Mouse (Mus musculus) thymus, postnatal 4 days (tissue): ENCODE measurements at regions not wholly inside any gene's neighbourhood (a gene's known extent, or its start where the extent isn't known, plus 50 kb on each side); places are given as distances from the start of the nearest gene placed in this dataset.

Experiments
- DNase-seq: peaks from one replicate; pipeline ENCODE4 v3.0.0; 2021

- no peak for DNase-seq
These were observed 60.4 kb upstream of the Tac1 start for GRCm38 (mm10) chr6:7494299-7494698.

GRCm38 (mm10) chr6:7496766-7497165 is 57.9 kb upstream of the Tac1 start:
- no peak for DNase-seq
